Mouse (Mus musculus): ENCODE data around the gene Cfap73. TPM values are rescaled to one million over a fixed set of nuclear protein-coding genes. Genes with fewer than 3 reads are reported as not detected.

Gene Cfap73
- polyA plus RNA-seq, 1 experiment, result not detected

DNA sequence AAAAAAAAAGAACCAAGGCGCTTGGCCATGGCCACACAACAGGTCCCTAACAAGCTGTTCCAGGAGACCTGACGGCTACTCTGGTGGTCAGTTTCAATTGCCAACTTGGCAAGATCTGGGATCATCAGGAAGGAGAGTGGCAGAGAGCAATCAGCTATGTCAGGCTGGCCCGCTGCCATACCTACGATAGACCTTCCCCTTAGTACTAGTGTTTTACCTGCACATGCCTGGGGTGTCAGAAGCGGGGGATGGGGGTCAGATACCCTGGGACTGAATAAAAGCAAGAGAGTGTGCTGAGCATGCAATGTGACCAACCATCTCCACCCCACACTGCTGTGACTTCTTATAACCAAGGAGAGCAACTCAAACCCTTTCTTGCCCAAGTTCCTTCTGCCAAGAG is 23.1 kb downstream of the Cfap73 start:
- Histone ChIP-seq H3K36me3 (ENCODE audit: control insufficient read depth, insufficient read depth, low read length) (no peaks in the 10 kb centered on the region; the same call in 1 of the 2 replicates), H3K4me3 (ENCODE audit: extremely low read depth, insufficient read depth, insufficient read length) (no peak overlapping the region), H3K27me3 (ENCODE audit: control insufficient read depth, insufficient read depth, low read length) (no peaks in the 10 kb centered on the region), H3K4me1 (ENCODE audit: control insufficient read depth, insufficient read depth, insufficient read length) (no peaks in the 10 kb centered on the region; the same call in 1 of the 2 replicates), H3K27ac (ENCODE audit: insufficient read depth, low read length) (no peak overlapping the region)
- no peak for DNase-seq (ENCODE audit: low read depth in 1 of 2, low spot score in 2 of 2)
- TF ChIP-seq POLR2A (IDR thresholded peaks at IDR 0.05; ENCODE audit: low read depth, low read length), result no peak
- TF ChIP-seq CTCF (IDR thresholded peaks at IDR 0.05; ENCODE audit: extremely low read depth, insufficient read depth, insufficient read length, insufficient replicate concordance), result no peak
- 89% methylated on average over 5 of the region's 5 CpGs for whole genome bisulfite sequencing

GRCm38 (mm10) chr5:120609246-120609775 is 24.7 kb downstream of the Cfap73 start:
- Histone ChIP-seq H3K36me3 (ENCODE audit: control insufficient read depth, insufficient read depth, low read length) (no peaks in the 10 kb centered on the region), H3K27ac (ENCODE audit: insufficient read depth, low read length) (no peak overlapping the region), H3K4me3 (ENCODE audit: extremely low read depth, insufficient read depth, insufficient read length) (no peak overlapping the region), H3K27me3 (ENCODE audit: control insufficient read depth, insufficient read depth, low read length) (no peaks in the 10 kb centered on the region), H3K4me1 (ENCODE audit: control insufficient read depth, insufficient read depth, insufficient read length) (no peaks in the 10 kb centered on the region; the same call in 1 of the 2 replicates)
- TF ChIP-seq CTCF (IDR thresholded peaks at IDR 0.05; ENCODE audit: extremely low read depth, insufficient read depth, insufficient read length, insufficient replicate concordance), result no peak
- no peak for TF ChIP-seq POLR2A (IDR thresholded peaks at IDR 0.05; ENCODE audit: low read depth, low read length)
- no peak for DNase-seq (ENCODE audit: low read depth in 1 of 2, low spot score in 2 of 2)
- WGBS, result 84% methylated on average over 16 of the region's 16 CpGs

DNA sequence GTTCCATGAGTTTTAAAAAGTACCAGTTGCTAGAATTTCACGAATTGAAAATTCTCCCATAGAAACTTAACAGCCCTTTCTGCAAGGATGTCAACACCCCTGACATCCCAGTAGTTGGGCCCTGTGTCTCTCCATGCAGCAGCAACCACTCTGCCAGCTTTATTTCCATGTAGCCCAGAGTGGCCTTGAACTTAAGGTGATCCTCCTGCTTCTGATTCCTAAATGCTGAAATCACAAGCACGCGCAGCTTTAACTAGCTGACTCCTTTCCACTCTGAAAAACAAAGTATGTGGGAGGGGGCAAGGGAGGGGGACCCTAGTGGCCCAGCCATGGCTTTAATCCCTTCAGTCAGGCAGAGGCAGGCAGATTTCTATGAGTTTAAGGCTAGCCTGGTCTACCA is 26.7 kb downstream of the Cfap73 start:
- Histone ChIP-seq H3K36me3 (ENCODE audit: control insufficient read depth, insufficient read depth, low read length) (no peaks in the 10 kb centered on the region), H3K27me3 (ENCODE audit: control insufficient read depth, insufficient read depth, low read length) (no peaks in the 10 kb centered on the region), H3K4me1 (ENCODE audit: control insufficient read depth, insufficient read depth, insufficient read length) (no peaks in the 10 kb centered on the region; the same call in 1 of the 2 replicates), H3K27ac (ENCODE audit: insufficient read depth, low read length) (no peak overlapping the region), H3K4me3 (ENCODE audit: extremely low read depth, insufficient read depth, insufficient read length) (no peak overlapping the region)
- no peak for DNase-seq (ENCODE audit: low read depth in 1 of 2, low spot score in 2 of 2)
- WGBS, result 91% methylated on average over 3 of the region's 3 CpGs
- no peak for TF ChIP-seq CTCF (IDR thresholded peaks at IDR 0.05; ENCODE audit: extremely low read depth, insufficient read depth, insufficient read length, insufficient replicate concordance)
- no peak for TF ChIP-seq POLR2A (IDR thresholded peaks at IDR 0.05; ENCODE audit: low read depth, low read length)

DNA sequence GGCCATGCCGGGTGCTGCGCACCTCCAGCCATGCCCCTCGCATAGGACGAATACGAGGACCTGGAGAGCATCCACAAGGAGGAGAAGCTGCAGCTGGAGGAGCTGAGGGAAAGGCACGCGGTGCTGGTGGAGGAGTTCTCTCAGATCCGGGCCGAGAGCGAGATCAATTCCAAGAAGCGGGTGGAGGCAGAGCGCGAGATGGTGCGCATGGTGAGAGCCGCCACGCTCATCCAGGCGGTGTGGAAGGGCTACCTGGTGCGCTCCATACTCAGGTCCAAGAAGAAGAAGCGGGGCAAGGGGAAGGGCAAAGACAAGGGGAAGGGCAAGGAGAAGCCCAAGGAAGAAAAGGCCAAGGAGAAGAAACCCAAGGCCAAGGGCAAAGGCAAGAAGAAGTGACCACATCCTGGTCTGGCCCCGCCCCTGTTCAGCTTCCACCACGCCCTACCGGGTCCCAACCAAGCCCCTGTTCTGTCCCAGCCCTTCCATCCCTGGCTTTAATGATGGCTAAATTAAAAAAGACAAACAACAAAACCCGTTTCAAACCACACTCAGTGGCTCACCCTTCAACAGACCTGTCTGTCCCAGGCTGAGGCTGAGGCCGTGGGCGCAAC is 27.3 kb downstream of the Cfap73 start:
- no peak for DNase-seq (ENCODE audit: low read depth in 1 of 2, low spot score in 2 of 2)
- H3K27me3 ChIP-seq (ENCODE audit: control insufficient read depth, insufficient read depth, low read length), result no peaks in the 10 kb centered on the region
- no peak overlapping the region for H3K27ac ChIP-seq (ENCODE audit: insufficient read depth, low read length)
- no peak overlapping the region for H3K4me3 ChIP-seq (ENCODE audit: extremely low read depth, insufficient read depth, insufficient read length)
- no peaks in the 10 kb centered on the region; the same call in 1 of the 2 replicates for H3K4me1 ChIP-seq (ENCODE audit: control insufficient read depth, insufficient read depth, insufficient read length)
- TF ChIP-seq CTCF (IDR thresholded peaks at IDR 0.05; ENCODE audit: extremely low read depth, insufficient read depth, insufficient read length, insufficient replicate concordance), result no peak
- no peak for TF ChIP-seq POLR2A (IDR thresholded peaks at IDR 0.05; ENCODE audit: low read depth, low read length)
- 86% methylated on average over 25 of the region's 25 CpGs for WGBS
- no peaks in the 10 kb centered on the region for H3K36me3 ChIP-seq (ENCODE audit: control insufficient read depth, insufficient read depth, low read length)

- TF ChIP-seq CTCF (IDR thresholded peaks at IDR 0.05; ENCODE audit: extremely low read depth, insufficient read depth, insufficient read length, insufficient replicate concordance) (peak; percentile 77; the same call in 1 of the 2 replicates), POLR2A (IDR thresholded peaks at IDR 0.05; ENCODE audit: low read depth, low read length) (no peak)
- peak; percentile 77 to 80 for DNase-seq (ENCODE audit: low read depth in 1 of 2, low spot score in 2 of 2)
- H3K27me3 ChIP-seq (ENCODE audit: control insufficient read depth, insufficient read depth, low read length), result no peaks in the 10 kb centered on the region
- no peak overlapping the region for H3K4me3 ChIP-seq (ENCODE audit: extremely low read depth, insufficient read depth, insufficient read length)
- no peak overlapping the region for H3K27ac ChIP-seq (ENCODE audit: insufficient read depth, low read length)
- 2% methylated on average over 8 of the region's 8 CpGs for WGBS
- H3K36me3 ChIP-seq (ENCODE audit: control insufficient read depth, insufficient read depth, low read length), result no peaks in the 10 kb centered on the region
- H3K4me1 ChIP-seq (ENCODE audit: control insufficient read depth, insufficient read depth, insufficient read length), result no peaks in the 10 kb centered on the region; the same call in 1 of the 2 replicates
Observed at GRCm38 (mm10) chr5:120605688-120606087, 28.3 kb downstream of the Cfap73 start.

DNA sequence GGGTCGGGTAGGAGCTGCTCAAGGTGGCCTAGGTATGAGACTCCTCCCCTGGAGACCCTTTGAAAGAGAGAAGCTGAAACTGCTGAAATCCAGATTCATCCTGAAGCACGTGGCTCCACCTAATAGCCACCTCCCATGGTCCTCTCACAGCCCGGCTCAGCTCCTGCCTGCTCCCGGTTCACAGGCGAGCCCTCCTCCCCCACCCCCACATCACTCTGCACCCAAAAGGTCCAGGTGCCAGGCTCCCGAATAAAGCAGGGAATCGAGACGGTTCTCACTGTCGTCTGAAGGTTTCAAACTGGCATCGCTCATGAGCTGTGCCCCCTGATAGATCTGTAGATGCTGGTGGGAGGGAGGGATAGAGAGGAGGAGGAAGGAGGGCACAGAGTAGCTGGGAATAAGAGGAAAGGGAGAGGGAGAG is 28.8 kb downstream of the Cfap73 start:
- DNase-seq (ENCODE audit: low read depth in 1 of 2, low spot score in 2 of 2), result no peak
- Histone ChIP-seq H3K36me3 (ENCODE audit: control insufficient read depth, insufficient read depth, low read length) (no peaks in the 10 kb centered on the region), H3K4me3 (ENCODE audit: extremely low read depth, insufficient read depth, insufficient read length) (peak overlapping the region; percentile 5; the same call in 1 of the 2 replicates), H3K27me3 (ENCODE audit: control insufficient read depth, insufficient read depth, low read length) (no peaks in the 10 kb centered on the region), H3K4me1 (ENCODE audit: control insufficient read depth, insufficient read depth, insufficient read length) (no peaks in the 10 kb centered on the region; the same call in 1 of the 2 replicates), H3K27ac (ENCODE audit: insufficient read depth, low read length) (no peak overlapping the region)
- WGBS, result 8% methylated on average over 10 of the region's 10 CpGs
- no peak for TF ChIP-seq CTCF (IDR thresholded peaks at IDR 0.05; ENCODE audit: extremely low read depth, insufficient read depth, insufficient read length, insufficient replicate concordance)
- TF ChIP-seq POLR2A (IDR thresholded peaks at IDR 0.05; ENCODE audit: low read depth, low read length), result no peak

DNA sequence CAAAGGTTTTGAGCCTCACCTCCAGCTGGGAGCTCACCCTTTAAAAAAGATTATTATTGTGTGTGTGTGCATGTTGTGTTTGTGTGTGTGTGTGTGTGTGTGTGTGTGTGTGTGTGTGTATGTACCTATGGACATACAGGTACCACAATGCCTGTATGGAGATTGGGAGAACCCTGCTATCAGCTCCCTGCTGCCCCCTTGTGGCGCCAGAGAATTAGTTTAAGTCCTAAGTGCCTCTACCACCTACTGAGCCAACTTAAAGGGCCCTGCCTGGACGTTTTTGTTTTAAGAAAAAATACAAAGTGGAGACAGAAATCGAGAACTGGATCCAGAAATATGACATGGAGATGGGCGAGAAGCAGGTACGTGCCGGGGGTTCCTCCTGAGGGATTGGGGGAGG is 29.2 kb downstream of the Cfap73 start:
- DNase-seq (ENCODE audit: low read depth in 1 of 2, low spot score in 2 of 2), result peak; percentile 53 to 82
- no peaks in the 10 kb centered on the region; the same call in 1 of the 2 replicates for H3K4me1 ChIP-seq (ENCODE audit: control insufficient read depth, insufficient read depth, insufficient read length)

More for the DNA sequence above, 29.2 kb downstream of the Cfap73 start:
- no peak for TF ChIP-seq POLR2A (IDR thresholded peaks at IDR 0.05; ENCODE audit: low read depth, low read length)
- peak; percentile 56; the same call in 1 of the 2 replicates for TF ChIP-seq CTCF (IDR thresholded peaks at IDR 0.05; ENCODE audit: extremely low read depth, insufficient read depth, insufficient read length, insufficient replicate concordance)
- WGBS, result 3% methylated on average over 6 of the region's 6 CpGs
- Histone ChIP-seq H3K27ac (ENCODE audit: insufficient read depth, low read length) (no peak overlapping the region), H3K27me3 (ENCODE audit: control insufficient read depth, insufficient read depth, low read length) (no peaks in the 10 kb centered on the region), H3K36me3 (ENCODE audit: control insufficient read depth, insufficient read depth, low read length) (no peaks in the 10 kb centered on the region), H3K4me3 (ENCODE audit: extremely low read depth, insufficient read depth, insufficient read length) (no peak overlapping the region)
